ENCODE assay signal across 8 mouse cellular contexts in genomic region chr1:153191943-153192329, GRCm38 (mm10). TPM values are rescaled to one million over a fixed set of nuclear protein-coding genes. Genes with fewer than 3 reads are reported as not detected.
DNase-seq lines count a peak whose midpoint lies in the region; ATAC-seq and TF ChIP-seq lines count a peak whose summit lies in the region.

No protein-coding gene starts in this region.

- no peak for TF ChIP-seq POLR2A in thymus, adult 2 months (IDR thresholded peaks at IDR 0.05; ENCODE audit: control insufficient read depth, extremely low read depth, insufficient read depth, low read length, poor library complexity)

- peaks cover 8 to 29% of the 10 kb centered on the region in 2 experiments for H3K4me1 ChIP-seq in heart, embryonic 14.5 days (ENCODE audit: control insufficient read depth in 2 of 2, insufficient read depth in 2 of 2, low read length in 2 of 2)
- peaks cover 15% of the 10 kb centered on the region for H3K4me1 ChIP-seq in midbrain, embryonic 12.5 days
- H3K4me1 ChIP-seq in thymus, adult 2 months (replicated peaks; ENCODE audit: control insufficient read depth, insufficient read depth, low read length): no peaks in the 10 kb centered on the region

- peak overlapping the region; percentile 50 for H3K9ac ChIP-seq in heart, embryonic 14.5 days (ENCODE audit: low read length)
- no peak overlapping the region for H3K9ac ChIP-seq in midbrain, embryonic 12.5 days (replicated peaks)

- no peak for TF ChIP-seq CTCF in left cerebral cortex, adult 2 months (IDR thresholded peaks at IDR 0.05)
- TF ChIP-seq CTCF in thymus, adult 2 months (IDR thresholded peaks at IDR 0.05; ENCODE audit: borderline replicate concordance, control insufficient read depth, extremely low read depth, insufficient read depth, low read length, poor library complexity): no peak

- H3K4me3 ChIP-seq in left cerebral cortex, adult 2 months: no peak overlapping the region
- H3K4me3 ChIP-seq in heart, embryonic 14.5 days (ENCODE audit: control insufficient read depth in 1 of 2, insufficient read depth in 1 of 2, low read depth in 1 of 2, low read length in 2 of 2): no peak overlapping the region
- H3K4me3 ChIP-seq in midbrain, embryonic 12.5 days: no peak overlapping the region
- H3K4me3 ChIP-seq in thymus, adult 2 months (ENCODE audit: control insufficient read depth, insufficient read depth, low read length): no peak overlapping the region

- peak overlapping the region; percentile 44 for H3K4me2 ChIP-seq in heart, embryonic 14.5 days (ENCODE audit: low read length)
- no peak overlapping the region for H3K4me2 ChIP-seq in midbrain, embryonic 12.5 days (replicated peaks)

- H3K36me3 ChIP-seq in heart, embryonic 14.5 days (ENCODE audit: control insufficient read depth, insufficient read depth, low read length): no peaks in the 10 kb centered on the region
- H3K36me3 ChIP-seq in midbrain, embryonic 12.5 days: no peaks in the 10 kb centered on the region
- no peaks in the 10 kb centered on the region for H3K36me3 ChIP-seq in thymus, adult 2 months (ENCODE audit: control insufficient read depth, insufficient read depth, low read length)

- intact Hi-C loops in left cerebral cortex, adult 2 months (cut with DNase I): no loop called here

- DNase-seq in left cerebral cortex, adult 2 months (ENCODE audit: extremely low spot score in 1 of 2, low spot score in 2 of 2): peak; percentile 22 to 27
- DNase-seq in left cerebral cortex, adult 11 months (ENCODE audit: low spot score): no peak
- peak; percentile 87 for DNase-seq in brain, adult 2 months (ENCODE audit: low read depth, low spot score)
- peak; percentile 93 for DNase-seq in kidney, postnatal 14 days
- DNase-seq in thymus, adult 2 months: no peak

- no peak overlapping the region for H3K27ac ChIP-seq in left cerebral cortex, adult 2 months
- H3K27ac ChIP-seq in heart, embryonic 14.5 days (replicated peaks in 1 of 2; ENCODE audit: control insufficient read depth in 1 of 2, insufficient read depth in 1 of 2, low read depth in 2 of 2, low read length in 2 of 2): peak overlapping the region; percentile 94 to 95
- H3K27ac ChIP-seq in midbrain, embryonic 12.5 days (replicated peaks): no peak overlapping the region; the same call in 1 of the 2 replicates
- no peak overlapping the region for H3K27ac ChIP-seq in thymus, adult 2 months (ENCODE audit: control insufficient read depth, insufficient read depth, low read length)

- peak; percentile 14; the same call in 1 of the 2 replicates for ATAC-seq in heart, embryonic 14.5 days (ENCODE audit: insufficient number of reproducible peaks, insufficient read depth, low FRiP score, low read depth)
- peak; percentile 58 for ATAC-seq in midbrain, embryonic 12.5 days (ENCODE audit: low FRiP score, low read depth)
- no peak for ATAC-seq in megakaryocyte, adult 5-6 weeks (ENCODE audit: poor library complexity, severe bottlenecking)

- H3K9me3 ChIP-seq in heart, embryonic 14.5 days (ENCODE audit: control insufficient read depth, low read length): no peaks in the 10 kb centered on the region
- H3K9me3 ChIP-seq in midbrain, embryonic 12.5 days: no peaks in the 10 kb centered on the region

- 8% methylated on average over 5 of the region's 5 CpGs for WGBS in heart, embryonic 14.5 days
- WGBS in midbrain, embryonic 12.5 days: 21% methylated on average over 4 of the region's 5 CpGs
- WGBS in thymus, adult 2 months: 50% methylated on average over 5 of the region's 5 CpGs

- no peaks in the 10 kb centered on the region for H3K27me3 ChIP-seq in heart, embryonic 14.5 days (ENCODE audit: control insufficient read depth, insufficient read depth, low read length)
- H3K27me3 ChIP-seq in midbrain, embryonic 12.5 days: peaks cover 12% of the 10 kb centered on the region
- no peaks in the 10 kb centered on the region for H3K27me3 ChIP-seq in thymus, adult 2 months (ENCODE audit: control insufficient read depth, insufficient read depth, low read length)

RNA-seq across cellular contexts. Expression of gene Lamc2, which starts 5.7 kb away (rescaled TPM):
- 10 to 100 TPM; 12.1 to 12.5 TPM for total RNA-seq in left cerebral cortex, adult 2 months (2021)
- 10.5 and 11.3 TPM in 2 replicates for polyA plus RNA-seq in heart, embryonic 14.5 days (2014; fragmentation: Nextera tagmentation; extraction: Ambion mirVana)
- polyA plus RNA-seq in midbrain, embryonic 12.5 days (2016; fragmentation: Nextera tagmentation; extraction: Ambion mirVana): 0.38 and 0.88 TPM in 2 replicates
- 9.9 and 11.4 TPM in 2 replicates for polyA plus RNA-seq in thymus, adult 2 months (2012; rRNA removed)
- not detected in 2 replicates for total RNA-seq in megakaryocyte, adult 5-6 weeks (2015)
- not detected in 2 replicates for total RNA-seq in megakaryocyte, adult 5-6 weeks (2017)

Comparison
In these comparisons a context has a peak if more than half of its experiments do, and no peak if none do; other contexts are left out.
1. DNase-seq: peak in left cerebral cortex, adult 2 months (2 of 2), brain, adult 2 months (single experiment) and kidney, postnatal 14 days (single experiment); none in left cerebral cortex, adult 11 months (single experiment) and thymus, adult 2 months (single experiment).
2. H3K27ac ChIP-seq: peak in heart, embryonic 14.5 days (2 of 2); none in left cerebral cortex, adult 2 months (single experiment), midbrain, embryonic 12.5 days (single experiment) and thymus, adult 2 months (single experiment).